Mouse (Mus musculus): ENCODE data around the gene Tor1aip1. TPM values are rescaled to one million over a fixed set of nuclear protein-coding genes. Genes with fewer than 3 reads are reported as not detected.
A peak's percentile ranks its signal among the peaks of the same experiment; 100 is the strongest.
"Not testable (repeated sequence)": the region's sequence is repeated elsewhere in the genome, so short reads cannot be mapped to it uniquely, and the experiment has no call there.

Gene Tor1aip1
- 84.5 and 98.7 TPM in 2 replicates for total RNA-seq (2017)

- peak; percentile 80 for ATAC-seq (ENCODE audit: extremely low read depth, insufficient number of reproducible peaks, low FRiP score, poor library complexity, severe bottlenecking)
These were observed at the start of gene Tor1aip1 for GRCm38 (mm10) chr1:156035930-156036737. TSS of gene Tor1aip1 (minus strand) at chr1:156036480.

- peak; percentile 55; the same call in 1 of the 2 replicates for ATAC-seq (ENCODE audit: extremely low read depth, insufficient number of reproducible peaks, low FRiP score, poor library complexity, severe bottlenecking)
These were observed 49.5 kb upstream of the Tor1aip1 start for GRCm38 (mm10) chr1:156085770-156086169.

- ATAC-seq (ENCODE audit: extremely low read depth, insufficient number of reproducible peaks, low FRiP score, poor library complexity, severe bottlenecking): no peak
These were observed 48.3 kb upstream of the Tor1aip1 start for GRCm38 (mm10) chr1:156084603-156085002.

DNA sequence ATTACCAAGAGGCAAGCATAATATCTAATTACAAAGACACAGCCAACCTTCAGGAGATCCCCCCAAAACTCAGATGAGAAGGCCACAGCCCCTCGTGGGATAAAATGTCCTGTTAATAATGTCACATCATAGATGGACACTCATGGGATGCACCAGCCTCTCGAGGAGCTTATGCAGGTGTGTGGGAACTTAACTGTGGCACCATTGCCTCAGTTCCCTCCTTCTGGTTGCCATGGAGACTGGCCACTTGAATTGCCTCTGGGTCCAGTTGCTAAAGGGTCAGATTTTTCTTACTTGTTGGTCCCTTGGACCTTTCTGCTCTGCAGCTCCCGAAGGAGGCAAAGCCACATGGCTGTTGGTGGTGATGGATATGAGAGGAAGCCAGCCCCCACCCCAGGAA lies 41.4 kb upstream of the Tor1aip1 start:
- no peak for ATAC-seq (ENCODE audit: extremely low read depth, insufficient number of reproducible peaks, low FRiP score, poor library complexity, severe bottlenecking)

- no peak for ATAC-seq (ENCODE audit: extremely low read depth, insufficient number of reproducible peaks, low FRiP score, poor library complexity, severe bottlenecking)
These were observed 40.2 kb upstream of the Tor1aip1 start for GRCm38 (mm10) chr1:156076474-156076873.

- ATAC-seq (ENCODE audit: extremely low read depth, insufficient number of reproducible peaks, low FRiP score, poor library complexity, severe bottlenecking): no peak
These were observed 38.3 kb upstream of the Tor1aip1 start for GRCm38 (mm10) chr1:156074575-156074974.

- ATAC-seq (ENCODE audit: extremely low read depth, insufficient number of reproducible peaks, low FRiP score, poor library complexity, severe bottlenecking): 0 out of 2 replicates have a peak, but pooled peaks have one; percentile 6
These were observed 37.0 kb upstream of the Tor1aip1 start for GRCm38 (mm10) chr1:156073169-156073821.

DNA sequence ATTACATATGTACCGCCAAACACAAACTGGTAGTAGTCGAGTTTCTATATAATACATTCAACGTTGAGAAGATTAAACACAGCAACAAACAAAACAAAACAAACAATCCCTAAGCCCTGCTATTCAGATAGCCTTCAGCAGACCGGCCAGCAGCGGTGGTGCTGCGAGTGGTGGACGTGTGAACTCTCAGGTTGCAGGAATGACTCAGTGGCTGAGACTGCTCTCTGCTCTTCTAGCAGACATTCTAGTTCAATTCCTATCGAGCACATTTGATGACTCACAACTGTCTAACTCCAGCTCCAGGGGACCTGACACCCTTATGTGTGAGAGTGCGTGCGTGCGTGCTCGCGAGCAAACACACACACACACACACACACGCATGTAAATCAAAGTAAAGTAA lies 33.8 kb upstream of the Tor1aip1 start:
- ATAC-seq (ENCODE audit: extremely low read depth, insufficient number of reproducible peaks, low FRiP score, poor library complexity, severe bottlenecking): no peak

- no peak for ATAC-seq (ENCODE audit: extremely low read depth, insufficient number of reproducible peaks, low FRiP score, poor library complexity, severe bottlenecking)
These were observed 29.9 kb upstream of the Tor1aip1 start for GRCm38 (mm10) chr1:156066133-156066532.

- ATAC-seq (ENCODE audit: extremely low read depth, insufficient number of reproducible peaks, low FRiP score, poor library complexity, severe bottlenecking): no peak
These were observed 25.9 kb upstream of the Tor1aip1 start for GRCm38 (mm10) chr1:156062193-156062592.

- no peak for ATAC-seq (ENCODE audit: extremely low read depth, insufficient number of reproducible peaks, low FRiP score, poor library complexity, severe bottlenecking)
These were observed 21.9 kb upstream of the Tor1aip1 start for GRCm38 (mm10) chr1:156058207-156058606.

- ATAC-seq (ENCODE audit: extremely low read depth, insufficient number of reproducible peaks, low FRiP score, poor library complexity, severe bottlenecking): no peak
These were observed 10.4 kb upstream of the Tor1aip1 start for GRCm38 (mm10) chr1:156046688-156047087.

DNA sequence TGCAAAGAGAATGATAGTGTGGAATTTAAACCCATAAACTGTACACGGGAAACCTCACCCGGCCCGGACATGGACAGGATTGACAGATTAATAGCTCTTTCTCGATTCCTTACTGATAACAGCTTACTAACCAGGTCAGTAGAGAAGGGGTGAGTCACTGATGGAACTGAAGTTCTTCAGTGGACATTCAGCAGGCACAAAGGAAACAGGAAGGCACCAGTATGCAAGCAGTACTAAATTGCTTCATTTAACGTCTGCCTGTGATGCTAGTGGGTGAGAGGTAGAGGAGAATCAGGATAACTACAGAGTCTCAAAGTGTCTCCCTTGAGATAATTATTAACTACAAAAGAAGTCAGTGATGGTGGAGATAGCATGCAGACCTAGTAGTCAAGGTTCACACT lies 7.9 kb upstream of the Tor1aip1 start:
- ATAC-seq (ENCODE audit: extremely low read depth, insufficient number of reproducible peaks, low FRiP score, poor library complexity, severe bottlenecking): no peak

GRCm38 (mm10) chr1:156043027-156043426 lies 6.7 kb upstream of the Tor1aip1 start:
- peak; percentile 82 for ATAC-seq (ENCODE audit: extremely low read depth, insufficient number of reproducible peaks, low FRiP score, poor library complexity, severe bottlenecking)

GRCm38 (mm10) chr1:156042481-156042880 lies 6.2 kb upstream of the Tor1aip1 start:
- no peak for ATAC-seq (ENCODE audit: extremely low read depth, insufficient number of reproducible peaks, low FRiP score, poor library complexity, severe bottlenecking)

GRCm38 (mm10) chr1:156041451-156042241 lies 5.4 kb upstream of the Tor1aip1 start:
- no peak for ATAC-seq (ENCODE audit: extremely low read depth, insufficient number of reproducible peaks, low FRiP score, poor library complexity, severe bottlenecking)

- ATAC-seq (ENCODE audit: extremely low read depth, insufficient number of reproducible peaks, low FRiP score, poor library complexity, severe bottlenecking): peak; percentile 55
These were observed 4.6 kb upstream of the Tor1aip1 start for GRCm38 (mm10) chr1:156040731-156041401.

DNA sequence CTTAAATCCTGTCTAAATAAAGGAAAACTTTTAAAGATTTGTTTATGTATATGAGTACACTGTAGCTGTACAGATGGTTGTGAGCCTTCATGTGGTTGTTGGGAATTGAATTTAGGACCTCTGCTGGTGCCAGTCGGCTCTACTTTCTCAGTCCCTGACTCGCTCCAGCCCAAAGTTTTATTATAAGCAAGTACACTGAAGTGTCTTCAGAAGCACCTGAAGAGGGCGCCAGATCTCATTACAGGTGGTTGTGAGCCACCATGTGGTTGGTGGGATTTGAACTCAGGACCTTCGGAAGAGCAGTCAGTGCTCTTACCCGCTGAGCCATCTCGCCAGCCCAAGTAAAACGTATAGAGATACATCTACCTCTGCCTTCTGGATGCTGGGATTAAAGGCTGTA lies 3.7 kb upstream of the Tor1aip1 start:
- ATAC-seq (ENCODE audit: extremely low read depth, insufficient number of reproducible peaks, low FRiP score, poor library complexity, severe bottlenecking): not testable (repeated sequence)

DNA sequence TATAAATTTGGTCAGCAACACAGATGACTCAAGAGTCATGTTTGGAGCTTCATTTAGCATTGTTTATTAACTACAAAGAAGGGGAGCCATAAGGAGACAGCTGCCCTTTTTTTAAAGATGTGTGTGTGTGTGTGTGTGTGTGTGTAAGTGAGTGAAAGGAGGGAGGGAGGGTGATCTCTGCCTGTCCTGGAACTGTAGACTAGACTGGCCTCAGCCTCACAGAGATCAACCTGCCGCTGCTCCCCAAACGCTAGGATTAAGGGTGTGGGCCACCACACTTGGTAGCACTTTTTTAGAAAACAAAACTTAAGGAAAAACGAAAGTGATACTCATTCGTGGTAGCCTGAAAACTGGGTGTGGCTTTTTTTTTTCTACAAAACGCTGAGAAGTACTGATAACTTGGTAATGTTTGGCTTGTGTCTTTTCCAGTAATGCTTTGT lies 884 bp upstream of the Tor1aip1 start:
- ATAC-seq (ENCODE audit: extremely low read depth, insufficient number of reproducible peaks, low FRiP score, poor library complexity, severe bottlenecking): no peak
